Mouse (Mus musculus) brain, embryonic 14.5 days (tissue): Measurements from ENCODE around the gene Rel.

ENCODE experiments used
- CTCF ChIP-seq: fragments of 200-500 bp; IDR thresholded peaks from 2 replicates; pipeline ENCODE4 v1.5.1; 2012; ENCODE audit warnings: inconsistent platforms, mild to moderate bottlenecking, moderate library complexity, borderline replicate concordance; ENCODE audit not compliant: insufficient read depth, insufficient read length; ENCODE audit errors: extremely low read depth
- POLR2A ChIP-seq: fragments of 200-500 bp; IDR thresholded peaks from 2 replicates; pipeline ENCODE4 v1.6.1; 2012; ENCODE audit warnings: mild to moderate bottlenecking, inconsistent platforms, borderline replicate concordance; ENCODE audit not compliant: poor library complexity, insufficient read depth, insufficient read length, severe bottlenecking; ENCODE audit errors: extremely low read depth

DNA sequence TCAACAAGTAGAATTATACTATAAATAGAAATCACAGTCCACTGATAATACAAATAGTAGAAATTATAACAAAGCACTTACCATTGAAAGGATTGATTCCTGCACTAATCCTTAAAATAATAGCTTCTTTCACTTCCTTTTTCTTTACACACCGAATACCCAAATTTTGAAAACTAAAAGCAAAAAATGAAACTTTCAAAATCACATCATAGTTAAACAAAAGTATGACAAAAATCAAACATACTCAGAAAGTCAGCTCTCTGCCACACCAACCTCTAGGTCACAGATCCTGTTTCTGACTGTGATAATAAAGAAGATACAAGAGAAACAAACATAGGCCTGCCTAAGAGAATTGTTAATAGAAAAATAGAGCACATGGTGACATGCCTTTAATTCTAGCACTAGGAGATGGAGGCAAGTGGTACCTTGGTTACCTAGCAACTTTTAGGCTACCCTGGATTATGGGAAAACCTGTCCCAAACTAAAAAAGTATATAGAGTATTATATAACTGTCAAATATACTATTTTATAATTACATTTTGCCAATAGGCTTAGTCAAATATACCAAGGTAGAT, 17.5 kb downstream of the Rel start:
- TF ChIP-seq CTCF (no peak), POLR2A (no peak)
